Mouse (Mus musculus) ES-Bruce4 (cell line): ENCODE data around the gene Ccdc57. TPM values are rescaled to one million over a fixed set of nuclear protein-coding genes. Genes with fewer than 3 reads are reported as not detected.

Source experiments
- H3K27ac ChIP-seq: 2 replicates; pipeline ENCODE4 v1.5.1; 2012; ENCODE audit warnings: low read length, inconsistent platforms; ENCODE audit not compliant: insufficient read depth
- H3K27me3 ChIP-seq: 2 replicates; pipeline ENCODE4 v1.6.1; 2012; ENCODE audit warnings: mild to moderate bottlenecking, low read length, inconsistent platforms; ENCODE audit not compliant: control insufficient read depth, poor library complexity, insufficient read depth, severe bottlenecking
- H3K36me3 ChIP-seq: 2 replicates; pipeline ENCODE4 v1.6.1; 2012; ENCODE audit warnings: inconsistent platforms, mild to moderate bottlenecking, low read length, moderate library complexity; ENCODE audit not compliant: control insufficient read depth, poor library complexity, insufficient read depth, severe bottlenecking
- H3K4me1 ChIP-seq: one replicate; pipeline ENCODE4 v1.8.1; 2011; ENCODE audit warnings: low read length; ENCODE audit not compliant: control insufficient read depth, insufficient read depth
- H3K4me3 ChIP-seq: 2 replicates; pipeline ENCODE4 v1.5.1; 2011; ENCODE audit warnings: low read depth, mild to moderate bottlenecking, low read length
- H3K9ac ChIP-seq: 2 replicates; pipeline ENCODE4 v1.6.1; 2012; ENCODE audit warnings: low read depth, mild to moderate bottlenecking, inconsistent platforms; ENCODE audit not compliant: poor library complexity, severe bottlenecking
- H3K9me3 ChIP-seq: replicated peaks from 2 replicates; pipeline ENCODE4 v1.6.1; 2012; ENCODE audit warnings: mild to moderate bottlenecking, low read length, inconsistent platforms; ENCODE audit not compliant: control insufficient read depth, poor library complexity, insufficient read depth, severe bottlenecking
- CTCF ChIP-seq: IDR thresholded peaks from one replicate; pipeline ENCODE4 v1.8.1; 2011; ENCODE audit warnings: low read depth, low read length
- EP300 ChIP-seq: IDR thresholded peaks from 2 replicates; pipeline ENCODE4 v1.6.1; 2011; ENCODE audit warnings: low read depth, low read length; ENCODE audit not compliant: insufficient read depth
- POLR2A ChIP-seq: IDR thresholded peaks from one replicate; pipeline ENCODE4 v1.8.1; 2011; ENCODE audit warnings: low read length; ENCODE audit not compliant: insufficient read depth
- polyA plus RNA-seq: library from polyadenylated mRNA; stranded (reverse); fragments of >200 nt; gene quantifications from 2 replicates; pipeline ENCODE4 v1.2.4, GENCODE M21; 2011; ENCODE audit warnings: low read depth; ENCODE audit not compliant: missing spikeins, insufficient read depth, insufficient read length

The Ccdc57 gene
- polyA plus RNA-seq, 1 experiment, result 3.4 TPM

GRCm38 (mm10) chr11:120962050-120962771, 29.5 kb upstream of the Ccdc57 start:
- TF ChIP-seq CTCF (no peak), POLR2A (no peak), EP300 (no peak)
- peaks cover 38% of the 10 kb centered on the region for H3K36me3 ChIP-seq
- no peak overlapping the region for H3K9ac ChIP-seq
- H3K9me3 ChIP-seq, result no peaks in the 10 kb centered on the region
- H3K27ac ChIP-seq, result no peak overlapping the region
- H3K27me3 ChIP-seq, result no peaks in the 10 kb centered on the region
- H3K4me1 ChIP-seq, result peaks cover 5% of the 10 kb centered on the region
- H3K4me3 ChIP-seq, result no peak overlapping the region

DNA sequence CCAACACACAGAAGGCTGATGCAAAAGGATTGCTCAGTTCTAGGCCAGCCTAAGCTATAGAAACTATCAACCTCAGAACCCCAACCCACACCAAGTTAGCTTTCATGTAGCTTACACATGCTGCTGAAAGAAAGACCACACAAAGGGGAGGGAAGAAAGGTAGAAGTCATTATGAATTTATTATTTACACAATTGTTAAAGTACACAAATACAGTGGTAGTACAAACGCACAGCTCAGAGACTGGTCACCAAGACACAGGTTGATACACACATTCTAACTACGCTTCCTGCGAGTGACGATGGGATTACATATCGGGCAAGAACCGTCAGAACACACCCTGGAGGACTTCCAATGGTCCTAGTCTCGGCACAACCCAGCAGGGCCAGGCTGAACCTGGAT, 28.9 kb upstream of the Ccdc57 start:
- Histone ChIP-seq H3K9me3 (no peaks in the 10 kb centered on the region), H3K9ac (no peak overlapping the region), H3K27ac (no peak overlapping the region), H3K4me1 (peaks cover 9% of the 10 kb centered on the region), H3K4me3 (no peak overlapping the region), H3K27me3 (no peaks in the 10 kb centered on the region), H3K36me3 (peaks cover 35% of the 10 kb centered on the region)
- TF ChIP-seq EP300 (no peak), CTCF (no peak), POLR2A (no peak)

DNA sequence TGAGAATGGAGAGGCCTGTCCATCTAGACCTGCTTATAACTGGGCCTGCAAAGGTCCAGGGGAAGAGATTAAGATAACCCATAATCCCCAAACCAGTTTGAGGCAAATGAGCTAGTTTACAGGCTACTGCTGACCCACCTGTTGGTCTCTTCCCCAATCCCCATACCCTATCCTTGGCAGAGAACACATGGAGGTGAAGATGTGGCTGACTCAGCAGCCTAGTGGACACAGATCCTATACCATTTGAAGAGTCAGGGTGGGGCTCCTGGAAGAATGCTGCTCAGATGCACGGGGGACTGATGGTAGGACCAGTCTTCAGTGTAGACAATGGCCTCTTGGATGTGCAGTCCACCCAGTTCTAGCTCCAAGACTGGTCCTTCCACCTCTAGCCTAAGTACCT, 27.6 kb upstream of the Ccdc57 start:
- Histone ChIP-seq H3K4me1 (peaks cover 9% of the 10 kb centered on the region), H3K9me3 (no peaks in the 10 kb centered on the region), H3K4me3 (no peak overlapping the region), H3K9ac (no peak overlapping the region), H3K27ac (no peak overlapping the region), H3K36me3 (peaks cover 25% of the 10 kb centered on the region), H3K27me3 (no peaks in the 10 kb centered on the region)
- TF ChIP-seq POLR2A (no peak), EP300 (no peak), CTCF (no peak)

DNA sequence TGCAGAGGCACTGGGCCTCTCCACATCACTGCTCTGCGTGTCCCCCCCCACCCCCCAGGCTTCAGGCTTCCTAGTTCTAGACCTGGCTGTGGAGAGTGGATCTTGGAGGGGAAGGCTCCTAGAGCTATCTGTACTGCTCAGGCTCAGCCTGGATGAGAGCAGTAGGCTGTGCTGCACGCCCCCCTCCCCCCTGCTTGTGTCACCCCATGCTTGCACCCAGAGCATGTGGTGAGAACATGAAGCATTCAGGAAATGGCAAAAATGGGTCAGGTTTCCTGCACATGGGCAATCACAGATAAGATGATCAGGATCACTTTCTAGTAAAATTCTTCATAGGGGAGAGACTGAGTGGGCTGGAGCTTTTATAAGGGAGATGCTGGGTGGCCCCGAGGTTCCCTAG, 26.9 kb upstream of the Ccdc57 start:
- Histone ChIP-seq H3K9ac (no peak overlapping the region), H3K9me3 (no peaks in the 10 kb centered on the region), H3K36me3 (peaks cover 19% of the 10 kb centered on the region), H3K4me3 (no peak overlapping the region), H3K27ac (no peak overlapping the region), H3K4me1 (peaks cover 4% of the 10 kb centered on the region), H3K27me3 (no peaks in the 10 kb centered on the region)
- TF ChIP-seq CTCF (no peak), EP300 (no peak), POLR2A (no peak)

DNA sequence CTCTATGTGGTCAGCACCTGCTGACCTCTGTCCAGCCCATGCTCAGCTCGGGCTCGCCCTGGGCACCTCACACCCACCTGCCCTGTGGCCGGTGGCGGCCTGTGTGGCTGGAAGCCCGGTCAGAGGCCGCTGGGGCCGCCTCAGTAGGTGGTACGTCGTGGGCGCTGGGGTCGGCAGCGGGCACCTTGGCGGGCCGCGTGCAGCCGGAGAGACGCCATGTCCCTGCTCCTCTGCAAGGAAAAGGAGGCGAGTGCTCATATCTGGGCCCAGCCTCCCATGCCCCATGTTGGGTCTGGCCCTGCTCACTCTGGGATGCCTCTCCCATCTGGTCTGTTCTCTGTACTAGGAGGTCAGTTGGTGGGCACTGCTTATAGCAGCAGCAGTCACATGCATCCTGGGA, 26.4 kb upstream of the Ccdc57 start:
- Histone ChIP-seq H3K27ac (no peak overlapping the region), H3K4me1 (peaks cover 4% of the 10 kb centered on the region), H3K4me3 (no peak overlapping the region), H3K9me3 (no peaks in the 10 kb centered on the region), H3K36me3 (peaks cover 16% of the 10 kb centered on the region), H3K27me3 (no peaks in the 10 kb centered on the region), H3K9ac (no peak overlapping the region)
- TF ChIP-seq EP300 (no peak), POLR2A (no peak), CTCF (no peak)

GRCm38 (mm10) chr11:120957731-120958257, 25.1 kb upstream of the Ccdc57 start:
- Histone ChIP-seq H3K27me3 (no peaks in the 10 kb centered on the region), H3K27ac (no peak overlapping the region), H3K36me3 (peaks cover 11% of the 10 kb centered on the region), H3K9me3 (no peaks in the 10 kb centered on the region), H3K4me3 (no peak overlapping the region), H3K9ac (no peak overlapping the region), H3K4me1 (peaks cover 7% of the 10 kb centered on the region)
- TF ChIP-seq POLR2A (no peak), CTCF (no peak), EP300 (no peak)
